Mouse (Mus musculus) left cerebral cortex, adult 11 months (tissue): ENCODE data around the gene Tmprss9.

ENCODE experiments used
- DNase-seq: peaks from one replicate; pipeline ENCODE4 v3.0.0; 2022; ENCODE audit warnings: low spot score

Gene Tmprss9

GRCm38 (mm10) chr10:80843087-80843930 lies 28.3 kb upstream of the Tmprss9 start:
- no peak for DNase-seq

- no peak for DNase-seq
Observed at GRCm38 (mm10) chr10:80843931-80844547, 27.6 kb upstream of the Tmprss9 start, which contains the start of gene Lingo3. TSS of gene Lingo3 (minus strand) at chr10:80844039.

GRCm38 (mm10) chr10:80845055-80845693 lies 26.5 kb upstream of the Tmprss9 start:
- DNase-seq, result no peak

GRCm38 (mm10) chr10:80845732-80846131 lies 25.9 kb upstream of the Tmprss9 start:
- DNase-seq, result no peak

GRCm38 (mm10) chr10:80848571-80848970 lies 23.1 kb upstream of the Tmprss9 start:
- no peak for DNase-seq

- DNase-seq, result peak; percentile 91
Observed at GRCm38 (mm10) chr10:80854913-80855748, 16.5 kb upstream of the Tmprss9 start, which contains the start of the genes Lsm7 and Sppl2b. TSS of gene Lsm7 (minus strand) at chr10:80855209. TSS of gene Sppl2b (plus strand) at chr10:80855275.

GRCm38 (mm10) chr10:80855749-80856073 lies 15.9 kb upstream of the Tmprss9 start:
- no peak for DNase-seq

GRCm38 (mm10) chr10:80856267-80856666 lies 15.4 kb upstream of the Tmprss9 start:
- DNase-seq, result no peak

GRCm38 (mm10) chr10:80856908-80857307 lies 14.7 kb upstream of the Tmprss9 start:
- no peak for DNase-seq

GRCm38 (mm10) chr10:80857386-80857785 lies 14.3 kb upstream of the Tmprss9 start:
- no peak for DNase-seq

- no peak for DNase-seq
Observed at GRCm38 (mm10) chr10:80857848-80858247, 13.8 kb upstream of the Tmprss9 start.

GRCm38 (mm10) chr10:80858350-80858935 lies 13.2 kb upstream of the Tmprss9 start:
- DNase-seq, result no peak

- no peak for DNase-seq
Observed at GRCm38 (mm10) chr10:80862305-80862704, 9.3 kb upstream of the Tmprss9 start.

GRCm38 (mm10) chr10:80864446-80864845 lies 7.2 kb upstream of the Tmprss9 start:
- DNase-seq, result no peak

- no peak for DNase-seq
Observed at GRCm38 (mm10) chr10:80870993-80871392, 655 bp upstream of the Tmprss9 start.

- DNase-seq, result no peak
Observed at GRCm38 (mm10) chr10:80874035-80874434, 2.4 kb downstream of the Tmprss9 start.

- no peak for DNase-seq
Observed at GRCm38 (mm10) chr10:80876028-80876427, 4.4 kb downstream of the Tmprss9 start.

GRCm38 (mm10) chr10:80876594-80876993 lies 4.9 kb downstream of the Tmprss9 start:
- no peak for DNase-seq

- no peak for DNase-seq
Observed at GRCm38 (mm10) chr10:80880131-80880641, 8.5 kb downstream of the Tmprss9 start.

- no peak for DNase-seq
Observed at GRCm38 (mm10) chr10:80880901-80881300, 9.3 kb downstream of the Tmprss9 start.

- no peak for DNase-seq
Observed at GRCm38 (mm10) chr10:80881301-80881700, 9.7 kb downstream of the Tmprss9 start.
